Mouse (Mus musculus): ENCODE data around the gene Adamts17. TPM values are rescaled to one million over a fixed set of nuclear protein-coding genes. Genes with fewer than 3 reads are reported as not detected.

Gene Adamts17
- total RNA-seq, 2 experiments from 2014 or later: 10.0 to 10.9 TPM

DNA sequence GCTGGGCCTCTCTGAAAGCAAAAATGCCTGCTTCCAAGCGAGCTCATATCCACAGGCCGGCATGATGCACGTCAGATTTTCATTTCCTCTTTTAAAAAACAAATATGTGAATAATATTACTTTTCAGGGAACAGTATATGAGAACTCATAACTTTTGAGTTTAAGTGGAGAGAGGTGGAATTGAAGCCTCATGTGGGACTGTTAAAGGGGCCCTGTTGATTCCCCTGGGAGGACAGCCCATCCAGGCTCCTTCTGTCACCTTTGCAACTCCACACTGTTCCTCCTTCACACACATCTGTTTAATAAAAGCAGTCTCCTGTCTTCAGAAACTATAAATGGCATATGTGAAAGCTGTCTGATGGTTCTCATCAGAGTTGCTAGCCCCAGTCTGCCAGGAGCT is 275.5 kb downstream of the Adamts17 start:
- intact Hi-C loops (cut with DNase I): no loop called here

DNA sequence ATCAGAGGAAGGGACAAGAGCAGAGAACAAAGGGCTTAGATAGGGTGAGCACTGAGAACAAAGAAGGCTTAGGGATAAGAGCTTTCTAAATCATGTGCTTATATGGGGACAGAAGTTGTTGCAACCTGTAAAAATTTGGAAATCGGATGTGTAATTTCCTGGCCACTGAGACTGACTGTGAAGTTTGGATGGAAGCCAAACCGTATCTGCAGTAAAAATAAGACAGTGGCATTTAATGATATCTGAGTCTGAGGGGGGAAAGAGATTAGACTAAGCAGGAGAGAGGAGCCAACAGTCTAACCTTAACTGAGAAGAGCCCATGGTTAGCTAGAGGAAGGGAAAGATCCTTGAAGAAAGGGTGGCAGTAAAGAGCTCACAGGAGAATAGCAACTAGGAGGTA is 295.6 kb downstream of the Adamts17 start:
- DNase-seq (ENCODE audit: low spot score in 2 of 2): no peak
- intact Hi-C loops (cut with DNase I): loop anchor here (5.0 kb wide), 1 partner anchor 57 kb away; no protein-coding TSS in a partner anchor

More for the DNA sequence above, 275.5 kb downstream of the Adamts17 start:
- no peak for DNase-seq (ENCODE audit: low spot score in 2 of 2)

DNA sequence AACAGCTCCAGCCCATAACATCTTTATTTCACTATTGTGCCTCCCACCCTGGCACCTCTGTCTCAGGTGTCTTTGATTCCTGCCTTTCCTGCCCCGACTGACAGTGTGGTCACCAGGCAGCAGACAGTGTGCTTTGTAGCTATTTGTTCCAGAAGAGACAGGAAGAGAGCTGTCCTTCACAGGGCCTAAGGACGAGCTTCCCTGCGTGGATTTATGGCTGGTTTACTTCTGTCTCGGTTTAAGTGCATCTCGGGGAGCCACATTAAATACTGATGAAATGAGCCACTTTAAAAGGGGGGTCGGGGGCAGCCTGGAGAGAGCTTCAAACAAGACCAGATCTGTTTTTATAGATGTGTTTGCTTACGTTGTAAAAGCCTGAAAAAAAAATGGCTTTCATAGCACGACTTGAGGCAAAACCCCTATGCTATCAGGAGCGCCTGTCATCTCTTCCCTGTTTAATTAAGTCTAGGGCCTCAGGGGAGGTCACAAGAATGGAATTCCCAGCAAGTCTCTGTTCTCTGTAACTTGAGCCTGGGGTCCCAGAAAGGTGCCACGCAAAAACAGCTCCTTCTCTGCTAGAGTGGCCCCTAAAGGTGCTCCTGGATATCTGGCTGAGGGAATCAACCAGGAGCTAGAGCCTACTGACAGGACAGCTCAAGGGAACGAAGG is 302.9 kb downstream of the Adamts17 start:
- intact Hi-C loops (cut with DNase I): no loop called here
- DNase-seq (ENCODE audit: low spot score in 2 of 2): no peak

- peak in 1 of 2 experiments; percentile 8 for DNase-seq (ENCODE audit: low spot score in 2 of 2)
Observed at GRCm38 (mm10) chr7:67145748-67146147, 306.2 kb downstream of the Adamts17 start.

DNA sequence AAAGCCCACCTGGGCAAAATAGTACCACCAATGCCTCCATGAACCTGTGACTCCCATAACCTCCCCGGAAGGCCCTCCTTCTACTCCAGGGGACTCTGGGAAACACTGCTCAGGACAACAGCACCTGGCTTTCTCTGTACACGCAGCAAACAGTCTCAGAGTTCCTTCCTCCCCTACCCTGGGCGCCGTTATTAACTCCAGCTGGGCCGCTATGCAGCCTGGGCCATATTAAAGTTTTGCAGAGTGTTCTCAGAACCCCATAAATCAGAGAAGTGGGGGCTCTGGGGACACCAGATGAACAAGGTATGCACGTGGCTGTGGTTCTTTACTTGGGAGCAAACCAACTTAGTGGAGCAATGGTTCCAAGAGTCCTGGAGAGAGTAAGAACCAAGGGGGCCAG is 306.6 kb downstream of the Adamts17 start:
- intact Hi-C loops (cut with DNase I): no loop called here
- no peak for DNase-seq (ENCODE audit: low spot score in 2 of 2)

More at GRCm38 (mm10) chr7:67145748-67146147, 306.2 kb downstream of the Adamts17 start:
- intact Hi-C loops (cut with DNase I): no loop called here

DNA sequence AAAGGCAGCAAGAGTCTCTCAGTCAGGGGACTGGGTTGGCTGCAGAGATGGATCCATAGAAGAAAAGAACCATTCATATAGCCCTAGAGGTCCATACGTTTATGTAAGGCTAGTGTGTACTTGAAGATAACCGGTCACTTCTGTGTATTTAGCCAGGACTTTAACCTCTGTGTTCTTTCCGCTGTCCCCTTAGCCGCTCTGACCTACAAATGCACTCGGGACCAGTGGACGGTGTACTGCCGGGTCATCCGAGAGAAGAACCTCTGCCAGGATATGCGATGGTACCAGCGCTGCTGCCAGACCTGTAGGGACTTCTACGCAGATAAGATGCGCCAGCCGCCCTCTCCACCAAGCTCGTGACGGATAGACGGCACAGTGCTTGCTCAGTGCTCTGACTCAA is 310.2 kb downstream of the Adamts17 start:
- intact Hi-C loops (cut with DNase I): no loop called here
- DNase-seq (ENCODE audit: low spot score in 2 of 2): no peak

- intact Hi-C loops (cut with DNase I): no loop called here
Observed at GRCm38 (mm10) chr7:67152626-67153025, 313.1 kb downstream of the Adamts17 start.

GRCm38 (mm10) chr7:67162135-67162534 is 322.6 kb downstream of the Adamts17 start:
- intact Hi-C loops (cut with DNase I): no loop called here
- no peak for DNase-seq (ENCODE audit: low spot score in 2 of 2)

More at GRCm38 (mm10) chr7:67152626-67153025, 313.1 kb downstream of the Adamts17 start:
- DNase-seq (ENCODE audit: low spot score in 2 of 2): no peak

DNA sequence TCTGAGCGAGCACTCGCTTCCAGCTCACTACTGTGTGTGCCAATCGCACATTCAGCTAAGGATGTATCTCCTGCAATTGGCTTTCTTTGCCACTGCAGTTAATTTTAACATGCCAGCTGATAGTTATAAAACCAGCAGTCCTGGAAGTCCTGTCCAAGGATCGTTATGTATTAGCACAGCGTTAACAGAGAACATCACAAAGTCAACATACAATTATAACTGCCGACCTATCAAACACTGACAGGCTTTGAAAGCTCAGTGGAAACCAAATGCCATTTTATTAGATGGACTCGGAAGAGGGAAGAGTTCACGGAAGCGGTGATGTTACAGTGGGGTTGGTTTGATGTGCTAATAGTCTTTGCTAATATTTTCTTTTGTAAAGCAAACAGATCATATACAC is 328.8 kb downstream of the Adamts17 start:
- DNase-seq (ENCODE audit: low spot score in 2 of 2): no peak
- intact Hi-C loops (cut with DNase I): no loop called here

- intact Hi-C loops (cut with DNase I): no loop called here
- no peak for DNase-seq (ENCODE audit: low spot score in 2 of 2)
Observed at GRCm38 (mm10) chr7:67168763-67169569, 329.4 kb downstream of the Adamts17 start.

DNA sequence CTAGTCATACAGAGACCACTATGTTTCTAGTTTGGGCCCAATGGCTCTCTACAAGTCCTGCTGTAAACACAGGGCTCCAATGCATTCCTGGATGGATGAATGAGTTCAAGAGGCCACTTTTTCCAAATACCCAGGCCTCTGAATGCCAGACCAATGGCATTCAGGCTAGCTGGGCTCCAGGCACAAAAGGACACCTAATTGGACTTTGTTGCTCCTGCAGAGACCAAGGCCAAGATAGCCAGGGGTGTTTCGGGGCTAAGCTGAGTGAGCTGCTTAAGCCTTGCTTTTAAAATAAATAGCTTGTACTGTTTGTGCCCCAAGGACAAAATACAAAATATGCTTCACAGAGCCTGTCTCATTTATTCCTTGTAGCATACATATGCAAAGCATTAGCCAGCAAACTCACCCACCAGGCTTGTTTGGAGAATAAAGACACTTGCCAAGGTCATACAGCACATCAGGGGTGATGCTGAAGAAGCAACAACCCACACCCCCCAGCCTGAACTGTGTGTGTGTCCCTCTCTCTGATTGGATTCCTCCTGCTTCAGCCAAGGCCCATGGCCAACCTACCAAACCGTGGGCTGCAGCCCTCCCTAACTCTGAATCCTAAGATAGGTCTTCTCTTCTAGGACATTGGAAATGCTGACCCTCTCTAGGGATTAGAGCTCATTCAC is 334.1 kb downstream of the Adamts17 start:
- intact Hi-C loops (cut with DNase I): no loop called here
- peak in 1 of 2 experiments; percentile 4 for DNase-seq (ENCODE audit: low spot score in 2 of 2)

DNA sequence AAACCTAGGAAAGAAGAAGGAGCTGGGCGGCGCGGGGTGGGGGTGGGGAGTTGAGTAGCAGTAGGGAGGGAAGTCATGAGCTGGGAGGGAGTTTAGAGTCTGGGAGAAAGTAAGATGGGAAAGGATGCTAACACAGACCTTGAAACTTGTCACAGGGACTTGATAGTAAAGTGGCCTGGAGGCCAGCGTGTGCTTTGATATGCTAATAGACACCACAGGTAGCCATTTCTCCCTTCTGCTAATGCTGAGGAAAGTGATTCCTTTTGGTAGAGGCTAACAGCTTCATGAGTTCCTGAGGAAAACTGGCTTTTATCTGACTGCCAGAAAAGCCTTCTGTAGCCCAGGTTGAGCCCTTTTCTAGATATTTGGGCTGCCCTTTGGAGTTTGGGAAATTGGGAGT is 344.3 kb downstream of the Adamts17 start:
- intact Hi-C loops (cut with DNase I): no loop called here
- no peak for DNase-seq (ENCODE audit: low spot score in 2 of 2)

GRCm38 (mm10) chr7:67199412-67199811 is 359.9 kb downstream of the Adamts17 start:
- intact Hi-C loops (cut with DNase I): loop anchor here (2.0 to 10.0 kb wide), 3 partner anchors 357 to 485 kb away; no protein-coding TSS in a partner anchor
- peak; percentile 50 to 68 for DNase-seq (ENCODE audit: low spot score in 2 of 2)

Other genes starting within 250 kb of the Adamts17 start
- gene Asb7, start 150.1 kb upstream of the Adamts17 start, total RNA-seq (2021): 10 to 100 TPM; 20.3 to 24.3 TPM
- 1 to 10 TPM; 8.3 to 8.5 TPM for gene Lins1, start 149.8 kb upstream of the Adamts17 start, total RNA-seq (2021)
- gene Cers3, start 96.2 kb upstream of the Adamts17 start, total RNA-seq (2021): under 1 TPM; 0.21 to 0.48 TPM

All from left cerebral cortex, postnatal 25 days (tissue).